Mouse (Mus musculus): ENCODE data around the gene Klf15.

The Klf15 gene

DNA sequence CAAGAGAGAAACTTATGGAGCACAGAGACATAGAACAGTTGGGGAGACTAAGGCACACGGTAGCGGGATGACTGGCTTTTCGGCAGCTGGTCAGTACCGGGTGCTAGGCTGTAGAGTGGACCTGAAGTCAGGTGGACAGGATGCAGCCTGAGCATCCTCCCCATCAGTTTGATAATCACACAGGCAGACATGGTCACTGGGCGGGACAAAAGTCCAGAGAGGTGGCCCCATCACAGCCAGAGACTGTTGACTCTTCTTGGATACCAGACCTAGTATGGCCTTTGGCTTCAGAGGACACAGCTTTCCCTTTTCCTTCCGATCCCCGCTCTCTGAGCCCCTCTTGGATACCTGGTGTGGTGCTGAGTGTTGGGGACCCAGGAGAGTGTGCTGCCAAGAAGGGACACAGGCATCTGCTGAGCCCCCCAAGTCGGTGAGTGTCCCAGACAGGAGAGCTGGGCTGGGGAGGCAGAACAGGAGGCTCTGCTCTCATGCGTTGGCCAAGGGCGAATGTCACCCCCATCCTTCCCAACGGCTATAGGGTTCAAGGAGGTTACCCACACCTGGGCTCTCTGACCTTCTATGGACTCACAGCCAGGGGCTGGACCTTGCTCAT lies 2.8 kb downstream of the Klf15 start:
- no peak for DNase-seq

DNA sequence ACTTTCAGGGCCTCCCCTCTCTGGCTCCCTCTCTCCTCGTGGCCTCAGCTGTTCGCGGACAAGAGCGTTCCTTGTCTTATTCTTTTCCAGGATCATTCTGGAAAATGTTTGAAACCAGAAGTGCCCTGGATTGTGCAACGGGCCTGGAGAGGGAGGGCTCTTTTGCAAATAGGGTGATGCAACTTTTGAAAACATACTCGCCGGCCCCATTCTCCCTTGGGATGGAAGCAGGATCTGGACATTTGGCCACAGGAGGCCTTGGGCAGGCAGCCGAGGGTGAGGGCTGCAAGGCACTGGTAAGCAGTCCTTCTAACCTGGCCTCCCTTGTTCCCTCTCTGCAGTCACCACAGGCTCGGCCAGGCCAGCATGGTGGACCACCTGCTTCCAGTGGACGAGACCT lies 3.7 kb downstream of the Klf15 start:
- peak in 1 of 2 experiments; percentile 18 for DNase-seq

DNA sequence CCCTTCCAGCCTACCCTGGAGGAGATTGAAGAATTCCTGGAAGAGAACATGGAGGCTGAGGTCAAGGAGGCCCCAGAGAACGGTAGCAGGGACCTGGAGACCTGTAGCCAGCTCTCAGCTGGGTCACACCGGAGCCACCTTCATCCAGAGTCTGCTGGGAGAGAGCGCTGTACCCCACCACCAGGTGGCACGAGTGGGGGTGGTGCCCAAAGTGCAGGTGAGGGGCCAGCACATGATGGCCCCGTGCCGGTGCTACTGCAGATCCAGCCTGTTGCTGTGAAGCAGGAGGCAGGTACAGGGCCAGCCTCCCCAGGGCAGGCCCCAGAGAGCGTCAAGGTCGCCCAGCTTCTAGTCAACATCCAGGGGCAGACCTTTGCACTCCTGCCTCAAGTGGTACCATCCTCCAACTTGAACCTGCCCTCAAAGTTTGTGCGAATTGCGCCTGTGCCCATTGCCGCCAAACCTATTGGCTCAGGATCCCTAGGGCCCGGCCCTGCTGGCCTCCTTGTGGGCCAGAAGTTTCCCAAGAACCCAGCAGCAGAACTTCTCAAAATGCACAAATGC lies 4.6 kb downstream of the Klf15 start:
- no peak for DNase-seq

DNA sequence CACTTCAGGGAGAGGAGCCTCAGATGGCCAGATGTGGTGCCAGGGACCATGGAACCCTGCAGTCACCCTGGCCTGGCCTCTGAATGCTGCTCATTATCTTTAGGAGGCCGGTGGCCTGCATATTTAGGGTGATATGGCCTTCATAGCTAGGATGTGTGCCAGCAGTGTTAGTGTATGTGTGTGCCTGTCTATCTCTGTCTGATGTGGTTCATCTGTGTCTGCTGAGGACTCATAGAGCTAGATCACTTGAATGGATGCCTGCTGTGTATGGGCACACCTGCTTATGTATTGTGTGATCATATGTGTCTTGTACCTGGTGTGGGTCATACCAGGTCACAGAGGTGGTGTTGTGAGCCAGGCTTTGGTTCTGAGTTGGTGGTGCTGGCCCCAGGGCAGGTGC lies 5.8 kb downstream of the Klf15 start:
- DNase-seq, result no peak

DNA sequence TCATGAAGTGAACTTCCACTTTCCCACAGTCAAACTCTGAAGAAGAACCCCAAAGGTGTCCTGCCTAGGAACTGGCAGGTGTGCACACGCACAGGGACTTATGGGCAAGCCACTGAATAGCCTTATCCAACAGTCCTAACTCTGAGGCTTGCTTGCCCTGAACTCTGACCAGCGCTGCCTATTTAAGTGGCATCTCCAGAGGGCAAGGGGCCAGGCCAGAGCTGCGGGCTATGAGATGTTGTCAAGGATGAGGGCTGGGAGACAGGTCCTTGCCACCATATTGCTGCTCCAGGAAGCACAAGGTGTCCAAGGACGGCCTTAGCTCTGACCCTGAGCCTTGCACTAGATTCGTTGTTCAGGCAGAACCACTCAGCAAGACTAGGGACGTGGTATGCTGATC lies 6.7 kb downstream of the Klf15 start:
- no peak for DNase-seq

DNA sequence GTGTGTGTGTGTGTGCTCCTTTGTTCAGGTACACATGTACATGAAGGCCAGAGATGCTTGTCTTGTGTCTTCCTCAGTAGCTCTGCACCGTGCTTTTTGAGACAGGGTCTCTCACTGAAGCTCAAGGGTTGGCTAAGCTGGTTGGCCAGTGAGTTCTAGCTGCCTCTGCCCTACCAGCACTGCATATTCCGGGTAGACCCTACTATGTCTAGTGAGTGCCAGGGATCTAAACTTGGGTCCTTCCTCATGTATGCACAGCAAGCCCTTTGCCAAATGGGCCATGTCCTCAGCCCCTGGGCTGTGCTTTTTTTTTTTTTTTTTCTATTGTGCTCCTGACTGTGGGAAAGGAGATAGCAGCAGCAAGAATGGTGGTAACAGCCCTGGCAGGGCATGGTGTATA lies 7.9 kb downstream of the Klf15 start:
- DNase-seq, result no peak

DNA sequence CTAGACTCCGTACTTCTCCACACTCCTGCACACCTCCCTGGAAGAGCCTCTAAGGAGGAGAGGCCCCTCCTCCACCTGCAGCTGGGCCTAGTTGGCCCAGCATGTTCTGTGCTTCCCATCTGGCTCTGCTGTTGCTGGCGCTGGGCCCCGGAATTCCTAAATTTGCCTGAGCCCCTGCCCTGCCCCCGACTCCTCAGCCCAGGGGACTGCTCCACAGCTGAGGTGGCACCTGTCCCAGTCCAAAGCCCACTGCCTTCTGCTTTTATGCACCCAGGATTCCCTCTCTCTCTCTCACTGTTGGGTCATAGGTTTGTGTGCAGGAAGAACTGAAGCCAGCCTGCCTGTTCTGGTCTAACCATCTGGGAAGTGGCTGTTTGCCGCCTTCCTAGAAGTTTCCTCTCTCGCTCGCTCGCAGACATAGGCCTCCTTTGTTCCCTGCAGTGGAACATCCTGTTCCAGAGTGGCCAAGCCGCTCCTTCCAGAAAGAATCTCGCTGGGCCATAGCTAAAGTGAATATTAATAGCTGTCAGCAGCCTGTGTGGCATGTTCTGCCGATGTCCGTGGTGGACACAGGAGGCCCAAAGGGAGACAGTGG lies 8.7 kb downstream of the Klf15 start:
- peak in 1 of 2 experiments; percentile 43 for DNase-seq

DNA sequence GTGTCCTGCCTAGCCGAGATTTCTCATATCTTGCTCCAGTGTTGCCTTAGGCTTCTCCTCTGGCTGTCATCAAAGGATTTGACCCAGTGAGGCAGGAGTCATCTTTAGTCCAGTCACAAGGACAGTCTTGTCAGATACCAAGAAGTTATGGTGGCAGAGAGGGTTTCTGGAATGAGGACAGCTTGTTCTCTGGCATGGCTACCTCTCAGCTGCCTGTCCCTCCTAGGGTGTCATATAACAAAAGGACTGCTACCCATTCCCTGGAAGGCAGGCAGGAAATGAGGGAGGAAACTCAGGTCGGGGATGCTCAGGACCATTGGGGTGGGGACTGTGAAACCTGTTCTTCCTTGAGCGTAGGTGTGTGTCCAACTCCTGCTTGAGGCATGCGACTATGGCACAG lies 9.7 kb downstream of the Klf15 start:
- DNase-seq, result no peak

DNA sequence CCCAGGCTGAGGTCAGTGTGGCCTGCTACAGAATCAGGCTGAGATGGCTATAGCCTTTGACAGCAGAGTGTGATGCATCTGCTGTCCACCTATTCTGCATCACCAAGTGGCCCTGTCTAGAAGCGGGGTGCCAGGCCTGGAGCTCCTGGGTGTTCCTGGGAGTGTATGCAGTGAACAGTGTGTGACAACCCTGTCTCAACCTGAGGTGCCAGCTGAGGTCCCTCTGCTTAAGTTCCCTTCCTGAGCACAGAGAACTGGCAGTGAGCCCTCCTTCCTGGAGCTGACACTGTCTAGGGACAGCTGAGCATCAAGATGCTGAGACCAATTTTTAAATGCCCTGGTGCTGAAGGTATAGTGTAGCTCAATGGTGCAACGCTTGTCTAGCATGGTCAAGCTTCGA lies 10.3 kb downstream of the Klf15 start:
- DNase-seq, result no peak

DNA sequence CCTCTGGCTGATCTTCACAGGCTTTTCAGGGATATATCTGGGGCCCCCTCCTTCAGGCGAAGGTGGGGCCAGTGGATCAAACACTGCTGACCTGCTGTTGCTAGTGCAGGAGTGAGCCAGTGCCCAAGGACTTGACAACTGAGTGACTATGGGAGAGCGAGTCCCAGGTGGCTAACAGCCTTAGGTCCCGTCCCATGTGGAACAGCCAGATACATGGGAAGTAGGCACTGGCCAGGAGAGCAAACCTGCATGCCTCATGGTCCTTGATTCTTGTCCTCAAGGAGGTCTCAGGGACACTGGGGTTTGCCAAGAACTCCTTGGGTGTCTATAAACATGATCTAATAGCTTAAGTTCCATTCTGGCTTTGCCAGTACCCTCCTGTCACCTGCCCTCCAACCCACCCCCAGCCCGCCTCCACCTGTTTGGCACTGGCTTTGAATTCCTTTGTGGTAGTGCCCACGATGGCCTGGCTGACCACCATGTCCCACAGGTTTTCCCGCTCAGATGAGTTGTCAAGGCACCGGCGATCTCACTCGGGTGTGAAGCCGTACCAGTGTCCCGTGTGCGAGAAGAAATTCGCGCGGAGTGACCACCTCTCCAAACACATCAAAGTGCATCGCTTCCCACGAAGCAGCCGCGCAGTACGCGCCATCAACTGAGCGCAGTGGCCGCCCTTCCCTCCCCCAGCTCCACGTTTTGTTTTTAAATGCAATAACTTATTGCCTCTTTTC lies 11.4 kb downstream of the Klf15 start:
- no peak for DNase-seq

DNA sequence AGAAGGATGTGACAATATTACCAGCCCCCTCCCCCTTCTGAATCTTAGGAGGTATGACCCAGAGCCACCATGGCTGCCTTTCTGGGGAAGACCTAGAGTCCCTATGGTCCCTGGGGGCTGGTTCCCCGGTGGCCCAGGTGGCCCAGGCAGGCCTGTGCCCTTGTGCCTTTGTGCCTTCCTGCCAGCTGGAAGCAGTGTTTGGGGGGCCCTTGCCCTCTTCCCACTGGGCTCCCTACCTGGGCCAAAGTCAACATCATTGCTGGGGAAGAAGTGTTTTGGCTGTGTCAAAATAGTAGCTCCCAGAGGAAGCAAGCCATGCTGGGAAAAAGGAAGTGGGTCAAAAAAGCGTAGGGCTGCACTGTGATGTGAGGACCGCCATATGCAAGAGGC lies 12.0 kb downstream of the Klf15 start:
- DNase-seq, result no peak

DNA sequence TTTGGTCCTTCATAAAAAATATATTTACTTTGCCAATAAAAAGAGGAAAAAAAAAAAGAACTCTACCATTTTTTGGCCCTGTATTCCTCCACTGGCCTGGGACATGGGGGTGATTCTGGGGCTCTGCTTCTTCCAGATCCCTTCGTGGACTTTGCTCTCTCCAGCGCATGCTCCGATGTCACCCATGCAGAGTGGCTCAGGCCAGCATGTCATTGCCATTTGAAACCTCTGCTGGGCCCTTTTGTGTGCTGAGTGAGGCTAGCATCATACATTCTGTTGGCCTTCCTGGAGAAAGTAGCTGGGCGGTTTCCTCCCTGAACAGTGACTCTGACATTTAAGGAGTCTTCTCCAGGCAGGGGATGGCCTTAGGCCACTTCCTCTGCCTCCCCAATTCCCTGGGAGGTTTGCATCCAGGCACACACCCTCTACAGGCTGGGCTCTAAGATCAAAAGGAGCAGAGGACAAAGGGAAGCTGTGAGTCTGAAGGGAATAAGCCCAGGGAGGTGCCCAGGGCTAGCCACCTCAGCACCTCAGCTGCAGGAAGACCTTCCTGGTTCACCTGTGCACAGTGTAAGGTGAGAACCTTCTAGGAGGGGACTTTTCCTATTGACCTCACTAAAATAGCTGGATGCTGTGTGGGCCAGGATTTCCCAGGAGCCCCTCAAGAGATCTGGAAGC lies 12.9 kb downstream of the Klf15 start:
- DNase-seq, result no peak

DNA sequence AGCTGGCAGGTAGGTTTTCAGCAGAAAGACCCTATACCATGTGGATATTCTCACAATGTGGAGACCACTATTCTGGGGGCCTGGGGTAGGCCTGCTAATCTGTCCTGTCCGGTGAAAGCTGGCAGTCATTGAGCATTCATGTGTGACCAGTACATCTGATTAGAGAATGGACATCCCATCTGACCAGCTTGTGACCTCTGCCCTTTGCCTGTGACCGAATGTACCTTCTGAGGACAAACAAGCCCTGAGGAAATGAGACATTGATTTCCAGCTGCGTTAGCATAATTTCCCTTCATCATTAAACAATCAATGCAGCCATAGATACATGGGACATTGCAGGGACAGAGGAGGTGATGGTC lies 13.5 kb downstream of the Klf15 start:
- DNase-seq, result no peak

DNA sequence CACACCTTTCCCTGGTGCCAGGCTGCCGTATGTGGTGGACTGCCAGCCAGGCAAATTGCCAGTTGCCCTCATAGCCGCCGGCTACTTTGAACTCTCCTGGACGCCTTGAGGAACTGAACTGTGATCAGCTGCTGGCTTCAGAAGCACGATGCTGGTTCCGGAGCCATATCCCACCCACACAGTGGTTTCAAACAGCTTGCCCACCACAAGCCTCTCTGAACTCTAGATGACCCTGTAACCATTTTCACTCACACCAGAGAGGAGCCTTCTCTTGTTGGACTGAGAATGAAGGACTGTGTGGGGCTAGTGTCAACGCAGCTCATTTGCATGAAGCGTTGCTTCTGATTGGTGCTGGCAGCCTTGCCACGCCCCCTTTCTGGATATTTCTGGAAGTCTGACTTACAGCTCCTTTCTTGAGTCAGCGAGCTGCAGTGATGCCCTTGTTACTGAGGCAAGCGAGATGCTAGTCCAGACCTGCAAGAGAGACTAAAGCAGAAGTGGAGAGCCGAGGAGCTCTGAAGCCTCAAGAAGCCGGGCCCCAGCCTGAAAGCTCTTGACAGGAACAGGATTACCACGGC lies 14.7 kb downstream of the Klf15 start:
- DNase-seq, result peak; percentile 39 to 40

DNA sequence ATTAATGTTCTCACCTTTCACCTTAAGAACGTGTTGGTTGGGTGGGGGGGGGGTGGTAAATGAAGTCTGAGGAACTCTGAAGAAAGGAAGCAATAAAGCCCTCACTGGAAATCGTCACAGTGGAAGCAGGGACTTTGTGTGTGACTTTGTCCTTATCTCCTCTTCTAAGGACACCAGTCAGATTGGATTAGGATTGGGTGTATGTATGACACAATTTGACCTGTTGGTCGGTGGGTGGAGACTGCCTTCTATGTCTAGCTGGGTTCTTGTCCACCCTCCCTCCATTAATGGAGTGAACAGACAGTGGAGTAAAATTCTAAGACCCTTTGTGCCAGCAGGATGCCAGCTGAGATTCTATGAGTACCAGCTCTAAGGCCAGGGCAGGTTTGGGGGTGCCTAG lies 21.9 kb downstream of the Klf15 start:
- no peak for DNase-seq

DNA sequence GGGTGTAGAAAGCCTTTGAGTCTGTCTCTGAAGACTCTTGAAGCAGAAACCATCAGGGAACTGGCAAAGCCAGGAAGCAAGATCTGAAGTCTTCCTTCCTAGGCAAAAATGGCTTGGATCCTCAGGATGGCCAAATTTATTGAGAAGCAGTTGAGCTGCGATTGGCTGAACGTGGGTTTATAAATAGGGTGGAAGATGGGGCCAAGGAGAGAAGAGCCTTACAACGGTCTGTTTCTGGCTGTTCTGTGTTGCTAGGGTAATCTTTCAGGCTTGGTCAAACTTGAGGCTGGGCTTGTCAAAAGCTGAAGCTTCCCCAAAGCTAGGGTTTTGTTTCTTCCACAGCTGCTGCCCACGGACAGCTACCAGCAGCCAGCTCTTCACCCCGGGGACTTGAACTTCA lies 22.5 kb downstream of the Klf15 start:
- DNase-seq, result no peak

DNA sequence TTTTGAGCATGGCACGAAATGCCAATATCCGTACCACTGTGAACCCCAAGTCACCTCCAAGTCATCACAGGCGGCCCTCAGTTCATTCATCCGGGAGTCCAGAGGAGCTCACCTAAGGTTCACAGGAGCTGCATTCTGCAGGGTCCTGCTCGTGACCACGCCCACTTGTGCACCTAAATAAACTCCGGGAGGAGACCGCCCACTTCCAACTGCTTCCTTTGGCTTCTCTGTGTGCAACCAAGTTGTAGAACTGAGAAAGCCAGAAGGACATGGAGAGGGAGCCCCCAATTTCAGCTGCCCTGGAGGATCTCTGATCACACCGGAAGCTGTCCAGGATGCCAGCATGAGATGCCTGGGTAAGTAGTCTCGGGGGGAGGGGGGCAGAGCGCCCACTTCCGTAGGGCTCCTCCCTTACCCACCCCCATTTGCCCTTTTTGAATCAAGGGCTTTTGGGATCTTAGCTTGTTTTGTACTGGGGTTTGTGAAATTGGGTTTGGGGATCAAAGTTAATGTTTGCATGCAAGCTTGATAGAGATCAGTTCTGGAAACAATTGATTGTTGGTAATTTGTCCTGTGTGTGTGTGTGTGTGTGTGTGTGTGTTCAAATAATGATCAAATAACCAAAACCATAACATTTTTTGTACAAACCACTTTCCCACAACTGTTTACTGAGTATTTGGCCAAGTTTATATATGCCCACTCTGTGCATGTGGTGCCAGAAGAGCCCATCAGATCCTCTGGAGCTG lies 24.0 kb downstream of the Klf15 start, which contains the start of gene Aldh1l1:
Gene Aldh1l1, plus strand, starts transcription at position 252 of the 746 bp plus-strand sequence.
- DNase-seq, result no peak

DNA sequence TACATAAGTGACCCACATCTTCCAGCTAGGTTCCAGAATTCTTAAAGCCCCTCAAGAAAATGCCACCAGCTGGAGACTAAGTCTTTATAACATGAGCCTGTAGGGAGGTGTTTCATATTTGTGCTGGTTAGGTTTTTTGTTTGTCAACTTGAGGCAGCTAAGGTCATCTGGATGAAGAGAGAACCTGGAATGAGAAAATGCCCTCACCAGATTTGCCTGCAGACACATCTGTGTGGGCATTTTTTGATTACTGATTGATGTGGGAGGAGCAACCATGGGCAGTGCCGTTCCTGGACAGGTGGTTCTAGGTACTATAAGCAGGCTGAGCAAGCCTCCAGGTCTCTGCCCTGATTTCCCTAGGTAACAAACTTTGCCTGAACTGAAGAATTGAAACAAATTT lies 25.2 kb downstream of the Klf15 start:
- DNase-seq, result no peak

DNA sequence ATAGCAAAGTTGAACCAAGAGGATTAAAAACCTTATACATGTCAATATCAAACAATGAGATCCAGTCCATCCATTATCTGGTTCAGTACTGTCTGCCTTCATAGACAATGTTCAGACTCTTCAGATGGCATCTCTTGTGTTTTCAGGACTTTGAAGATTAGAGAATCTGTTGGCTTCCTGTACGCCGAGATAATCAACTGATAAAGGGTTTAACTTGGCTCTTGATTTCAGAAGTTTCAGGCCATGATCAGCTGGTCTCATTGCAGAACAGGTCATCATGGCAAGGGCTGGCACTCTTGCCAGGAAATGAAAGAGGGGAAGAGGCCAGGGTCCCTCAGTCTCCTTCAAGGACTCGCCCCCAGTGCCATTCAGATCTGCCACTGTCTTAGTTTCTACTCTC lies 27.2 kb downstream of the Klf15 start:
- DNase-seq, result no peak

DNA sequence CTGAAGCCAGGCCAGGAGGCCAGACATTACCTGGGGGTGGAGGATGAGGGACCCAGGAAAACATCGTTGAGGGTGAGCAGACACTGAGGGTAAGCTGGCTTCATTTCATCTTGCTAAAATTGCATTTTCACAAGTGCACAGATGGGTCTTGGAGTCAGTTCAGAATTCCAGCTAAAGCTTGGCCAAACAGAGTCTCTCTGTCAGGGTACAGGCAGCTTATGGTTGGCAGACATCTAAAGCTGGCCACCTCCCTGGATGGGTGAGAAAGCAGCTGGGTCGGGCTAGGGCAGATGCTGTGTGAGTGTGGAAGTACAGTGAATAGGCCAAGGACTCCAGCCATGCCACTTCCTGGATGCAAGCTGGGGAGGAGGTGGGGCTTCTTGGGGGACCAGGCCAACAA lies 28.6 kb downstream of the Klf15 start:
- DNase-seq, result no peak

DNA sequence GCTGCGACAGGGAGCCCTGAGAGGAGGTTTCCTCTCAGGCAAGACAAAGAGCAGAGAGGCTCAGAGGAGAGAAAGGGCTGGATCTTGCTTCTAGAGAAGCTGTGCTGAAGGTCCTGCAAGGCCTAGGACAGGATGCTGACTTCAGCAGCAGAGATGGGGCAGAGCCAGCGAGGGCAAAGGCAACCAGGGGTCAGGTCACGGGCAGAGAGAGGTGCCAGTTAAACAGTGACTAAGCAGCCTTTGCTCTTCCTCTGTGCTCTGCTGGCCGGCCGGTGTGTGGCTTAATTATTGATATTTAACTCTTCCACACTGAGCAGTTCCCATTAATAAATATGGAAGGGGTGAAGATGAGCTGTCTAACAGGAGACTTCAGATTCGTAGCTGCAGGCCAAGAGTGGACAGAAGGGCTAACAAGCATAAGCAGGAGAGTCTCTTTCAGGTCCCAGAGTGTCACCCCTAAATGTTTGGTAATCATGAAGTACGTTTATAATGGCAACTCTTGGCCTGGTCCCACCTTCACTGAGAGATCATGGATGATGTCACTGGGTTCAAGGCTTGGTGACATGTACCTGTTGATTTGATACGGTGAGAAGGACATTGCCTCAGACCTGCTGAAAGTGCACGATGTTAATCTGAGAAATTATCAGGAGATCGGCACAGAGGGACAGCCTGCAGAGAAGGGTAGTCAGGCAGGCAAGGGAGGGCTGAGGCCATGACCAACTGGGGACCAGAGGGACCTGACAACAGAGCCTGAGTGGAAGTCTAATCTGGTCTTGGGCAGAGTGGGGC lies 29.8 kb downstream of the Klf15 start:
- DNase-seq, result no peak

DNA sequence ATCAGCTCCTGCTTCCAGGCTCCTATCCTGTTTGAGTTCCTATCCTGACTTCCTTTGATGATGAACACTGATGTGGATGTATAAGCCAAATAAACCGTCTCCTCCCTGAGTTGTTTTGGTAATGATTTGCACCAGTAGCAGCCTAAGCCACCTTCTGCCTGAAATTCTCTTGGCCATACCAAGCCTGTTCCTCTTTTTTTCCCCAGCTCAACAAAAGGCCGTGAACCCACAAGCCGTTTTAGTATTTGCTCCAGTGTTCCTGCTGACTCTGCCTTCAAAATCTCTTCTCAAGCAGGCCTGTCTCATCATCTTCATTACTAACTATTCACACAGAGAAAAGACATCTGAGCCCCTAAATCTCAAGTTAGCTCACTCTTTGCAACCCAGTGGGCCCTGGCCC lies 31.8 kb downstream of the Klf15 start:
- DNase-seq, result no peak
